Mouse (Mus musculus) bone marrow, adult 2 months (tissue): ENCODE data around the gene Sgms1.

Experiments
- CTCF ChIP-seq: fragments of 200-500 bp; IDR thresholded peaks from 2 replicates; pipeline ENCODE4 v1.5.1; 2011; ENCODE audit warnings: low read length, control low read depth; ENCODE audit not compliant: control insufficient read depth, insufficient read depth
- POLR2A ChIP-seq: fragments of 200-500 bp; IDR thresholded peaks from 2 replicates; pipeline ENCODE4 v1.6.1; 2011; ENCODE audit warnings: low read depth, mild to moderate bottlenecking, control low read depth, low read length, borderline replicate concordance; ENCODE audit not compliant: control insufficient read depth

DNA sequence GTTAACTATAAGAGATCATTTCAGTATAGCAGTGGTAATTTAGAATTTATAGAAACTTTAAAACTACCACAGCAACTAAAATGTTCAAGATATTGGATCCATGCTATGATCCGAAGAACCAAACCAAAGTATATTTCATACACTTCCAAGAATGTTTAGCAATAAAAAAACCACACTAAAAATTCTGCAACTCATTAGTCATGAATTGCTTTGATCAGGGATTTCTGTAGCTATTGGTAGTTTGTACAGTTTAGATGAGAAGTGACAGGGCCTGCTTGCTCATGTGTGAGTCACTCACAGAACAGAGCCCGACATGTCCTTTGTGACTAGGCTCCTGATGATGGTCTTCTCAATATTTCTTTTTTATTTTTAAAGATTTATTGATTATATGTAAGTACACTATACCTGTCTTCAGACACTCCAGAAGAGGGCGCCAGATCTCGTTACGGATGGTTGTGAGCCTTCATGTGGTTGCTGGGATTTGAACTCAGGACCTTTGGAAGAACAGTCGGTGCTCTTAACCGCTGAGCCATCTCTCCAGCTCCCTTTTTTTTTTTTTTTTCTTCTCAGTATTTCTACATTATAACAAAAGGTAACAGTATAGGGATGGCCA, 190.9 kb downstream of the Sgms1 start:
- TF ChIP-seq POLR2A (no peak), CTCF (no peak)
